In genomic region chr8:105949350-105949749, GRCm38 (mm10) we compare ENCODE assay signal across 10 mouse cellular contexts. TPM values are rescaled to one million over a fixed set of nuclear protein-coding genes. Genes with fewer than 3 reads are reported as not detected.
DNase-seq lines count a peak whose midpoint lies in the region; ATAC-seq and TF ChIP-seq lines count a peak whose summit lies in the region.
"Had no signal": no experiment of that assay in that cellular context is flagged by ENCODE, and none has a peak within 500 bp of the region (broad histone marks: within the 10 kb centered on the region; RNA-seq: fewer than 3 reads in every experiment).

No protein-coding gene starts in this region.

- intact Hi-C loops in left cerebral cortex, postnatal 25 days (cut with DNase I) = no loop called here

- TF ChIP-seq CTCF in stomach, postnatal 0 days (IDR thresholded peaks at IDR 0.05; ENCODE audit: low read depth) = no peak

- H3K27ac ChIP-seq in forebrain, embryonic 13.5 days = no peak overlapping the region
- H3K27ac ChIP-seq in forebrain, embryonic 11.5 days (ENCODE audit: low read depth, low read length) = no peak overlapping the region
- no peak overlapping the region; the same call in 1 of the 2 replicates for H3K27ac ChIP-seq in liver, embryonic 13.5 days
- no peak overlapping the region for H3K27ac ChIP-seq in liver, embryonic 11.5 days (ENCODE audit: low read depth, low read length)
- no peak overlapping the region for H3K27ac ChIP-seq in stomach, postnatal 0 days (replicated peaks)
- H3K27ac ChIP-seq: neural tube, embryonic 12.5 days had no signal

- 45% methylated on average over 10 of the region's 10 CpGs for WGBS in forebrain, embryonic 13.5 days
- WGBS in forebrain, embryonic 11.5 days = 93% methylated on average over 10 of the region's 10 CpGs
- 76% methylated on average over 10 of the region's 10 CpGs for WGBS in liver, embryonic 13.5 days (ENCODE audit: insufficient replicate concordance)
- 88% methylated on average over 10 of the region's 10 CpGs for WGBS in liver, embryonic 11.5 days
- 52% methylated on average over 10 of the region's 10 CpGs for WGBS in stomach, postnatal 0 days

- no peak overlapping the region for H3K4me3 ChIP-seq in forebrain, embryonic 13.5 days
- H3K4me3 ChIP-seq in forebrain, embryonic 11.5 days (ENCODE audit: low read depth, low read length) = no peak overlapping the region
- H3K4me3 ChIP-seq in liver, embryonic 13.5 days (replicated peaks) = no peak overlapping the region
- no peak overlapping the region for H3K4me3 ChIP-seq in liver, embryonic 11.5 days (ENCODE audit: low read depth, low read length)
- H3K4me3 ChIP-seq in stomach, postnatal 0 days (ENCODE audit: low read depth, low read length) = no peak overlapping the region
- H3K4me3 ChIP-seq: neural tube, embryonic 12.5 days had no signal

- peaks cover 14% of the 10 kb centered on the region; the same call in 1 of the 2 replicates for H3K36me3 ChIP-seq in forebrain, embryonic 13.5 days (ENCODE audit: poor library complexity, severe bottlenecking)
- no peaks in the 10 kb centered on the region for H3K36me3 ChIP-seq in forebrain, embryonic 11.5 days (ENCODE audit: control insufficient read depth, insufficient read depth, low read length)
- peaks cover 94% of the 10 kb centered on the region for H3K36me3 ChIP-seq in liver, embryonic 13.5 days
- H3K36me3 ChIP-seq in liver, embryonic 11.5 days (ENCODE audit: control insufficient read depth, insufficient read depth, low read length) = peaks cover 50% of the 10 kb centered on the region
- H3K36me3 ChIP-seq in stomach, postnatal 0 days (ENCODE audit: control insufficient read depth, insufficient read depth, low read length) = peaks cover 31% of the 10 kb centered on the region

- peaks cover 10% of the 10 kb centered on the region; the same call in 1 of the 2 replicates for H3K4me1 ChIP-seq in forebrain, embryonic 13.5 days
- no peaks in the 10 kb centered on the region for H3K4me1 ChIP-seq in forebrain, embryonic 11.5 days (replicated peaks; ENCODE audit: control insufficient read depth, insufficient read depth, low read length)
- H3K4me1 ChIP-seq in liver, embryonic 13.5 days (replicated peaks) = peaks cover 11% of the 10 kb centered on the region
- no peaks in the 10 kb centered on the region for H3K4me1 ChIP-seq in liver, embryonic 11.5 days (replicated peaks; ENCODE audit: control insufficient read depth, insufficient read depth, low read length)
- H3K4me1 ChIP-seq in stomach, postnatal 0 days (replicated peaks; ENCODE audit: control insufficient read depth, insufficient read depth) = no peaks in the 10 kb centered on the region
- H3K4me1 ChIP-seq: neural tube, embryonic 12.5 days had no signal

- H3K9ac ChIP-seq in forebrain, embryonic 13.5 days = no peak overlapping the region
- H3K9ac ChIP-seq in forebrain, embryonic 11.5 days (ENCODE audit: low read length) = no peak overlapping the region
- H3K9ac ChIP-seq in liver, embryonic 13.5 days = no peak overlapping the region
- H3K9ac ChIP-seq in liver, embryonic 11.5 days (ENCODE audit: low read depth, low read length) = no peak overlapping the region
- no peak overlapping the region for H3K9ac ChIP-seq in stomach, postnatal 0 days (ENCODE audit: low read length)
- H3K9ac ChIP-seq: neural tube, embryonic 12.5 days had no signal

- 0 out of 2 replicates have a peak, but pooled peaks have one; percentile 30 for ATAC-seq in forebrain, embryonic 13.5 days
- ATAC-seq in forebrain, embryonic 11.5 days (replicated peaks; ENCODE audit: low FRiP score) = no peak
- peak; percentile 13; the same call in 1 of the 2 replicates for ATAC-seq in liver, embryonic 13.5 days (ENCODE audit: low read depth)
- ATAC-seq in liver, embryonic 11.5 days (replicated peaks; ENCODE audit: low FRiP score) = no peak
- peak; percentile 51 for ATAC-seq in stomach, postnatal 0 days (ENCODE audit: low FRiP score, low TSS enrichment)

- no peaks in the 10 kb centered on the region for H3K27me3 ChIP-seq in forebrain, embryonic 13.5 days
- H3K27me3 ChIP-seq in forebrain, embryonic 11.5 days (ENCODE audit: control insufficient read depth, insufficient read depth, low read length) = no peaks in the 10 kb centered on the region
- no peaks in the 10 kb centered on the region for H3K27me3 ChIP-seq in liver, embryonic 13.5 days
- no peaks in the 10 kb centered on the region for H3K27me3 ChIP-seq in liver, embryonic 11.5 days (replicated peaks; ENCODE audit: control insufficient read depth, insufficient read depth, low read length)
- H3K27me3 ChIP-seq in stomach, postnatal 0 days (ENCODE audit: control insufficient read depth, insufficient read depth, low read length) = no peaks in the 10 kb centered on the region
- H3K27me3 ChIP-seq: neural tube, embryonic 12.5 days had no signal

- no peak for TF ChIP-seq EP300 in stomach, postnatal 0 days (optimal IDR thresholded peaks at IDR 0.05)

- DNase-seq in forebrain, embryonic 11.5 days (ENCODE audit: low spot score) = no peak
- DNase-seq in liver, embryonic 13.5 days = no peak
- DNase-seq in liver, embryonic 11.5 days (ENCODE audit: low spot score) = no peak
- DNase-seq in gastrocnemius, postnatal 25 days = peak; percentile 6
- peak; percentile 64 to 67 for DNase-seq in left cerebral cortex, postnatal 25 days (ENCODE audit: low spot score in 2 of 2)
- peak; percentile 72 for DNase-seq in stomach, postnatal 0 days (ENCODE audit: low spot score)
- no peak for DNase-seq in urinary bladder, postnatal 10 days (ENCODE audit: low spot score)

- no peaks in the 10 kb centered on the region for H3K9me3 ChIP-seq in forebrain, embryonic 13.5 days (replicated peaks)
- H3K9me3 ChIP-seq in forebrain, embryonic 11.5 days (ENCODE audit: control insufficient read depth, low read length) = no peaks in the 10 kb centered on the region
- H3K9me3 ChIP-seq in liver, embryonic 13.5 days (replicated peaks) = no peaks in the 10 kb centered on the region
- H3K9me3 ChIP-seq in liver, embryonic 11.5 days (ENCODE audit: control insufficient read depth, low read length) = no peaks in the 10 kb centered on the region
- no peaks in the 10 kb centered on the region for H3K9me3 ChIP-seq in stomach, postnatal 0 days (ENCODE audit: control insufficient read depth, low read length)
- H3K9me3 ChIP-seq: neural tube, embryonic 12.5 days had no signal

- H3K4me2 ChIP-seq in forebrain, embryonic 13.5 days = no peak overlapping the region
- H3K4me2 ChIP-seq in forebrain, embryonic 11.5 days (ENCODE audit: low read depth, low read length, severe bottlenecking) = no peak overlapping the region
- H3K4me2 ChIP-seq in liver, embryonic 13.5 days = no peak overlapping the region
- H3K4me2 ChIP-seq in liver, embryonic 11.5 days = no peak overlapping the region
- no peak overlapping the region for H3K4me2 ChIP-seq in stomach, postnatal 0 days (replicated peaks; ENCODE audit: low read depth)
- H3K4me2 ChIP-seq: neural tube, embryonic 12.5 days had no signal

RNA-seq across cellular contexts. Expression of gene Lcat, which starts 6.2 kb away (rescaled TPM):
- 0.61 and 0.69 TPM in 2 replicates for polyA plus RNA-seq in forebrain, embryonic 13.5 days (2015; fragmentation: Nextera tagmentation; extraction: Ambion mirVana)
- polyA plus RNA-seq in forebrain, embryonic 11.5 days (2014; fragmentation: Nextera tagmentation; extraction: Ambion mirVana) = 0.55 and 0.60 TPM in 2 replicates
- polyA plus RNA-seq in liver, embryonic 13.5 days (2015; fragmentation: Nextera tagmentation; extraction: Ambion mirVana) = 31.2 and 33.1 TPM in 2 replicates
- polyA plus RNA-seq in liver, embryonic 11.5 days (2014; fragmentation: Nextera tagmentation; extraction: Ambion mirVana) = 32.1 and 32.7 TPM in 2 replicates
- under 1 TPM; 0.46 to 0.80 TPM for total RNA-seq in gastrocnemius, postnatal 25 days (2021)
- total RNA-seq in left cerebral cortex, postnatal 25 days (2021) = 10 to 100 TPM; 28.0 to 32.5 TPM
- polyA plus RNA-seq in stomach, postnatal 0 days (2015; fragmentation: Nextera tagmentation; extraction: Ambion mirVana) = 0.75 and 0.77 TPM in 2 replicates

RNA-seq across cellular contexts. Expression of gene Psmb10, which starts 11.1 kb away (rescaled TPM):
- polyA plus RNA-seq in forebrain, embryonic 13.5 days (2015; fragmentation: Nextera tagmentation; extraction: Ambion mirVana) = 29.0 and 29.1 TPM in 2 replicates
- polyA plus RNA-seq in forebrain, embryonic 11.5 days (2014; fragmentation: Nextera tagmentation; extraction: Ambion mirVana) = 20.9 and 21.5 TPM in 2 replicates
- polyA plus RNA-seq in liver, embryonic 13.5 days (2015; fragmentation: Nextera tagmentation; extraction: Ambion mirVana) = 68.9 and 81.6 TPM in 2 replicates
- 142 and 160 TPM in 2 replicates for polyA plus RNA-seq in liver, embryonic 11.5 days (2014; fragmentation: Nextera tagmentation; extraction: Ambion mirVana)
- 10 to 100 TPM; 19.1 to 22.1 TPM for total RNA-seq in gastrocnemius, postnatal 25 days (2021)
- total RNA-seq in left cerebral cortex, postnatal 25 days (2021) = 10 to 100 TPM; 84.9 to 92.0 TPM
- 65.9 and 68.0 TPM in 2 replicates for polyA plus RNA-seq in stomach, postnatal 0 days (2015; fragmentation: Nextera tagmentation; extraction: Ambion mirVana)

RNA-seq across cellular contexts. Expression of gene Ctrl, which starts 15.7 kb away (rescaled TPM):
- 1.9 TPM in 2 replicates for polyA plus RNA-seq in forebrain, embryonic 13.5 days (2015; fragmentation: Nextera tagmentation; extraction: Ambion mirVana)
- polyA plus RNA-seq in forebrain, embryonic 11.5 days (2014; fragmentation: Nextera tagmentation; extraction: Ambion mirVana) = 1.1 and 2.5 TPM in 2 replicates
- polyA plus RNA-seq in liver, embryonic 13.5 days (2015; fragmentation: Nextera tagmentation; extraction: Ambion mirVana) = 0.35 and 0.60 TPM in 2 replicates
- 1.9 and 3.0 TPM in 2 replicates for polyA plus RNA-seq in liver, embryonic 11.5 days (2014; fragmentation: Nextera tagmentation; extraction: Ambion mirVana)
- not detected for total RNA-seq in gastrocnemius, postnatal 25 days (2021)
- under 1 TPM; 0.85 to 0.96 TPM for total RNA-seq in left cerebral cortex, postnatal 25 days (2021)
- polyA plus RNA-seq in stomach, postnatal 0 days (2015; fragmentation: Nextera tagmentation; extraction: Ambion mirVana) = 0.22 and 0.85 TPM in 2 replicates

RNA-seq across cellular contexts. Expression of gene Slc12a4, which starts 16.5 kb away (rescaled TPM):
- 6.3 and 7.1 TPM in 2 replicates for polyA plus RNA-seq in forebrain, embryonic 13.5 days (2015; fragmentation: Nextera tagmentation; extraction: Ambion mirVana)
- 10.6 and 11.4 TPM in 2 replicates for polyA plus RNA-seq in forebrain, embryonic 11.5 days (2014; fragmentation: Nextera tagmentation; extraction: Ambion mirVana)
- polyA plus RNA-seq in liver, embryonic 13.5 days (2015; fragmentation: Nextera tagmentation; extraction: Ambion mirVana) = 12.6 and 13.1 TPM in 2 replicates
- 25.6 and 25.8 TPM in 2 replicates for polyA plus RNA-seq in liver, embryonic 11.5 days (2014; fragmentation: Nextera tagmentation; extraction: Ambion mirVana)
- 10 to 100 TPM; 11.5 to 14.4 TPM for total RNA-seq in gastrocnemius, postnatal 25 days (2021)
- 10 to 100 TPM; 20.0 to 23.3 TPM for total RNA-seq in left cerebral cortex, postnatal 25 days (2021)
- polyA plus RNA-seq in stomach, postnatal 0 days (2015; fragmentation: Nextera tagmentation; extraction: Ambion mirVana) = 12.8 and 14.1 TPM in 2 replicates

RNA-seq across cellular contexts. Expression of gene Dpep3, which starts 29.9 kb away (rescaled TPM):
- not detected in 2 replicates for polyA plus RNA-seq in forebrain, embryonic 13.5 days (2015; fragmentation: Nextera tagmentation; extraction: Ambion mirVana)
- polyA plus RNA-seq in forebrain, embryonic 11.5 days (2014; fragmentation: Nextera tagmentation; extraction: Ambion mirVana) = not detected in 2 replicates
- polyA plus RNA-seq in liver, embryonic 13.5 days (2015; fragmentation: Nextera tagmentation; extraction: Ambion mirVana) = not detected in 2 replicates
- not detected in 2 replicates for polyA plus RNA-seq in liver, embryonic 11.5 days (2014; fragmentation: Nextera tagmentation; extraction: Ambion mirVana)
- not detected for total RNA-seq in gastrocnemius, postnatal 25 days (2021)
- not detected for total RNA-seq in left cerebral cortex, postnatal 25 days (2021)
- not detected in 2 replicates for polyA plus RNA-seq in stomach, postnatal 0 days (2015; fragmentation: Nextera tagmentation; extraction: Ambion mirVana)
- total RNA-seq: common myeloid progenitor, adult 5-6 weeks had no signal
- polyA plus RNA-seq: neural tube, embryonic 12.5 days had no signal

Comparison
In these comparisons a context has a peak if more than half of its experiments do, and no peak if none do; other contexts are left out.
1. ATAC-seq: peak in forebrain, embryonic 13.5 days (single experiment), liver, embryonic 13.5 days (single experiment) and stomach, postnatal 0 days (single experiment); none in forebrain, embryonic 11.5 days (single experiment) and liver, embryonic 11.5 days (single experiment).
2. DNase-seq: peak in gastrocnemius, postnatal 25 days (single experiment), left cerebral cortex, postnatal 25 days (2 of 2) and stomach, postnatal 0 days (single experiment); none in forebrain, embryonic 11.5 days (single experiment), liver, embryonic 13.5 days (single experiment), liver, embryonic 11.5 days (single experiment) and urinary bladder, postnatal 10 days (single experiment).
3. RNA of gene Lcat, which starts 6.2 kb away (polyA plus RNA-seq): 32.1 to 32.7 TPM in liver, embryonic 11.5 days and 31.2 to 33.1 TPM in liver, embryonic 13.5 days; 0.75 to 0.77 TPM in stomach, postnatal 0 days, 0.61 to 0.69 TPM in forebrain, embryonic 13.5 days and 0.55 to 0.60 TPM in forebrain, embryonic 11.5 days; every median in the first group is over 10 times any median in the second.